Mouse (Mus musculus) heart, embryonic 16.5 days (tissue): ENCODE data around the gene Gtf2h2. TPM values are rescaled to one million over a fixed set of nuclear protein-coding genes. Genes with fewer than 3 reads are reported as not detected.
"Not testable (repeated sequence)": the region's sequence is repeated elsewhere in the genome, so short reads cannot be mapped to it uniquely, and the experiment has no call there.

Experiments
- ATAC-seq: fragments of 200-750 bp; cut with Nextera tagmentation; replicated peaks from 2 replicates; pipeline ENCODE4 v1.8.0; 2017; ENCODE audit warnings: moderate number of reproducible peaks; ENCODE audit not compliant: insufficient read depth, low FRiP score; ENCODE audit errors: extremely low read depth
- H3K27ac ChIP-seq: fragments of 300-500 bp; sonication (generic); 2 replicates; pipeline ENCODE4 v1.5.1; 2014; ENCODE audit warnings: mild to moderate bottlenecking, low read length, control low read depth, moderate library complexity
- H3K27me3 ChIP-seq: fragments of 300-500 bp; sonication (generic); 2 replicates; pipeline ENCODE4 v1.6.1; 2014; ENCODE audit warnings: low read length, mixed read lengths; ENCODE audit not compliant: control insufficient read depth, insufficient read depth
- H3K36me3 ChIP-seq: fragments of 300-500 bp; sonication (generic); 2 replicates; pipeline ENCODE4 v1.6.1; 2014; ENCODE audit not compliant: control insufficient read depth, insufficient read depth
- H3K4me1 ChIP-seq: fragments of 300-500 bp; sonication (generic); 2 replicates; pipeline ENCODE4 v1.6.1; 2014; ENCODE audit warnings: low read length, mixed read lengths; ENCODE audit not compliant: control insufficient read depth, insufficient read depth
- H3K4me2 ChIP-seq: fragments of 300-500 bp; sonication (generic); 2 replicates; pipeline ENCODE4 v1.6.1; 2014; ENCODE audit warnings: low read depth, mild to moderate bottlenecking, control low read depth, low read length
- H3K4me3 ChIP-seq: fragments of 300-500 bp; sonication (generic); 2 replicates; pipeline ENCODE4 v1.5.1; 2014; ENCODE audit warnings: mild to moderate bottlenecking, control low read depth, low read length
- H3K9ac ChIP-seq: fragments of 300-500 bp; sonication (generic); 2 replicates; pipeline ENCODE4 v1.6.1; 2014; ENCODE audit warnings: low read length, control low read depth
- H3K9me3 ChIP-seq: fragments of 300-500 bp; sonication (generic); replicated peaks from 2 replicates; pipeline ENCODE4 v1.6.1; 2016; ENCODE audit warnings: low read length; ENCODE audit not compliant: control insufficient read depth
- WGBS: fragments of 180-500 bp; shearing (Covaris S2); extraction: QIAGEN DNeasy Blood & Tissue Kit; methylation state at CpG from one replicate; pipeline ENCODE4 v1.1.7; 2014; 5-methylcytosine and 5-hydroxymethylcytosine counted together
- polyA plus RNA-seq: library from polyadenylated mRNA; unstranded; fragments of >200 nt; fragmentation: Nextera tagmentation; extraction: Ambion mirVana; gene quantifications from 2 replicates; pipeline ENCODE4 v1.2.1, GENCODE M21; 2015

The Gtf2h2 gene
- polyA plus RNA-seq, 1 experiment from 2014 or later = 44.3 TPM

GRCm38 (mm10) chr13:100440116-100440515 lies 52.3 kb downstream of the Gtf2h2 start:
- H3K4me1 ChIP-seq = no peaks in the 10 kb centered on the region
- H3K4me3 ChIP-seq = no peak overlapping the region
- no peak overlapping the region for H3K4me2 ChIP-seq
- no peak overlapping the region for H3K9ac ChIP-seq
- H3K27ac ChIP-seq = no peak overlapping the region
- WGBS = 42% methylated on average over 3 of the region's 3 CpGs
- no peaks in the 10 kb centered on the region for H3K27me3 ChIP-seq
- H3K36me3 ChIP-seq = no peaks in the 10 kb centered on the region
- no peaks in the 10 kb centered on the region for H3K9me3 ChIP-seq
- no peak for ATAC-seq

GRCm38 (mm10) chr13:100438701-100439100 lies 53.7 kb downstream of the Gtf2h2 start:
- H3K27me3 ChIP-seq = no peaks in the 10 kb centered on the region
- 33% methylated on average over 1 of the region's 1 CpGs for WGBS
- H3K9ac ChIP-seq = no peak overlapping the region
- no peak overlapping the region for H3K4me2 ChIP-seq
- no peaks in the 10 kb centered on the region for H3K36me3 ChIP-seq
- no peak overlapping the region for H3K27ac ChIP-seq
- no peak overlapping the region for H3K4me3 ChIP-seq
- H3K9me3 ChIP-seq = no peaks in the 10 kb centered on the region
- no peaks in the 10 kb centered on the region for H3K4me1 ChIP-seq
- no peak for ATAC-seq

- H3K4me2 ChIP-seq = no peak overlapping the region
- no peak overlapping the region for H3K9ac ChIP-seq
- ATAC-seq = no peak
- H3K4me1 ChIP-seq = no peaks in the 10 kb centered on the region
- H3K27me3 ChIP-seq = no peaks in the 10 kb centered on the region
- H3K9me3 ChIP-seq = no peaks in the 10 kb centered on the region
- H3K4me3 ChIP-seq = no peak overlapping the region
- no peak overlapping the region for H3K27ac ChIP-seq
- 56% methylated on average over 3 of the region's 3 CpGs for WGBS
- H3K36me3 ChIP-seq = no peaks in the 10 kb centered on the region
Observed at GRCm38 (mm10) chr13:100437322-100437825, 55.0 kb downstream of the Gtf2h2 start.

- not testable (repeated sequence) for H3K9me3 ChIP-seq, H3K4me2 ChIP-seq, ATAC-seq, H3K9ac ChIP-seq, H3K27me3 ChIP-seq, H3K4me1 ChIP-seq, H3K36me3 ChIP-seq, H3K4me3 ChIP-seq, H3K27ac ChIP-seq
- WGBS = 59% methylated on average over 1 of the region's 1 CpGs
Observed at GRCm38 (mm10) chr13:100436556-100437163, 55.7 kb downstream of the Gtf2h2 start.

- not testable (repeated sequence) for H3K27me3 ChIP-seq, H3K27ac ChIP-seq, H3K9me3 ChIP-seq, H3K4me2 ChIP-seq, H3K4me1 ChIP-seq, H3K4me3 ChIP-seq, H3K36me3 ChIP-seq, H3K9ac ChIP-seq, ATAC-seq
- 85% methylated on average over 7 of the region's 7 CpGs for WGBS
Observed at GRCm38 (mm10) chr13:100419958-100420357, 72.4 kb downstream of the Gtf2h2 start.

GRCm38 (mm10) chr13:100414428-100414827 lies 78.0 kb downstream of the Gtf2h2 start:
- Histone ChIP-seq H3K4me3 (no peak overlapping the region), H3K27me3 (no peaks in the 10 kb centered on the region), H3K36me3 (no peaks in the 10 kb centered on the region), H3K9ac (no peak overlapping the region), H3K4me2 (no peak overlapping the region), H3K9me3 (peaks cover 3% of the 10 kb centered on the region; the same call in 1 of the 2 replicates), H3K27ac (no peak overlapping the region), H3K4me1 (no peaks in the 10 kb centered on the region)
- no peak for ATAC-seq
- 48% methylated on average over 1 of the region's 1 CpGs for WGBS

Other genes with a start within 250 kb of the Gtf2h2 start
- 0.15 and 0.42 TPM in 2 replicates for gene Naip5, start 246.3 kb downstream of the Gtf2h2 start, polyA plus RNA-seq
- 0.11 and 0.13 TPM in 2 replicates for gene Naip6, start 174.9 kb downstream of the Gtf2h2 start, polyA plus RNA-seq
- gene Naip1, start 39.7 kb downstream of the Gtf2h2 start, polyA plus RNA-seq = 0.08 TPM in 1 of 2 replicates, not detected in the other
- gene Ocln, start 60.1 kb upstream of the Gtf2h2 start, polyA plus RNA-seq = 2.7 and 4.7 TPM in 2 replicates
- gene Marveld2, start 124.4 kb upstream of the Gtf2h2 start, polyA plus RNA-seq = 1.7 and 2.5 TPM in 2 replicates
- gene Ak6, start 158.4 kb upstream of the Gtf2h2 start, polyA plus RNA-seq = 228 and 262 TPM in 2 replicates
- 20.6 and 23.2 TPM in 2 replicates for gene Rad17, start 158.5 kb upstream of the Gtf2h2 start, polyA plus RNA-seq
- 11.7 and 13.0 TPM in 2 replicates for gene Taf9, start 159.0 kb upstream of the Gtf2h2 start, polyA plus RNA-seq
- gene Ccdc125, start 177.1 kb upstream of the Gtf2h2 start, polyA plus RNA-seq = 3.5 and 4.1 TPM in 2 replicates
- 64.4 and 67.7 TPM in 2 replicates for gene Cdk7, start 238.4 kb upstream of the Gtf2h2 start, polyA plus RNA-seq